16 mouse cellular contexts compared by ENCODE assay signal in the genomic region with DNA sequence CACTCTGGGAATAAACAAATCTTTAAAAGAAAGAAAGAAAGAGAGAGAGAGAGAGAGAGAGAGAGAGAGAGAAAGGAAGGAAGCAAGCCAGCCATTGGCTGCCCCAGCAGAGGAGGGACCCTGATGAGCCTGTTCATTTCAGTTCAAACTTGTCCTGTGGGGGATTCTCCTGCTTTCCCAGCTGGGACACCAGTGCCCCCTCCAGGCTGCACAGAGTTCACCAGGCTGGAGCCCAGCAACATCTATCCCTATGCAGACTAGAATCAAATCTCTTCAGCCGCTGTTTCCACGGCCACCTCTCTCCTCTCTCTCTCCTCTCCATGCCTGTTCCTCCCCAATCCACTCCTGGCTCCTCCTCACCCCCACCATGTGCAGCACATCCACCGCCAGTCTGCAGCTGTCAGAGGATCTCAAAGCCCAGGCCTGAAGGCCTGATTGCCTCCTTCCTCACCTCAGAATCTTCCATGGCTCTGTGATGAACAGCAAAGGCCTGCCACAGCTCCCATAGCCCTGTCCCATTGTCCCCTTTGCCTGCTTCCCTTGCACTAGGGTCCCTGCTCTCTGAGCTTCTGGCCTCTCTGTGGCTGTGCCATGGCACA. TPM values are rescaled to one million over a fixed set of nuclear protein-coding genes. Genes with fewer than 3 reads are reported as not detected.
A peak's percentile ranks its signal among the peaks of the same experiment; 100 is the strongest.
DNase-seq lines count a peak whose midpoint lies in the region; ATAC-seq and TF ChIP-seq lines count a peak whose summit lies in the region.
"Had no signal": no experiment of that assay in that cellular context is flagged by ENCODE, and none has a peak within 500 bp of the region (broad histone marks: within the 10 kb centered on the region; RNA-seq: fewer than 3 reads in every experiment).

No protein-coding gene starts in this region.

- DNase-seq in layer of hippocampus, adult 2 months (ENCODE audit: low spot score in 2 of 2) = no peak
- no peak for DNase-seq in layer of hippocampus, adult 11-12 months (ENCODE audit: low spot score)
- DNase-seq in midbrain, postnatal 0 days (ENCODE audit: low spot score) = no peak
- DNase-seq in R1 (ENCODE audit: low read depth, low spot score) = peak; percentile 66
- DNase-seq in frontal cortex, postnatal 36 days (ENCODE audit: low spot score in 2 of 2) = no peak
- DNase-seq: adrenal gland, postnatal 25 days; cerebellum, adult 8-10 months; heart, adult 11 months; heart, postnatal 10 days; kidney, adult 9 months had no signal

- TF ChIP-seq CTCF in layer of hippocampus, adult 2 months (conservative IDR thresholded peaks at IDR 0.05) = peak; percentile 53
- TF ChIP-seq CTCF in midbrain, postnatal 0 days (IDR thresholded peaks at IDR 0.05) = peak; percentile 22; the same call in 1 of the 2 replicates

- 0 out of 2 replicates have a peak, but pooled peaks cover 5% of the 10 kb centered on the region for H3K9me3 ChIP-seq in midbrain, postnatal 0 days (ENCODE audit: low read length)
- H3K9me3 ChIP-seq in midbrain, embryonic 16.5 days (replicated peaks; ENCODE audit: control insufficient read depth, low read length, poor library complexity, severe bottlenecking) = peaks cover 4% of the 10 kb centered on the region

- no peak overlapping the region for H3K9ac ChIP-seq in midbrain, postnatal 0 days (replicated peaks; ENCODE audit: low read length, poor library complexity, severe bottlenecking)
- no peak overlapping the region for H3K9ac ChIP-seq in midbrain, embryonic 16.5 days (ENCODE audit: low read depth, low read length)
- H3K9ac ChIP-seq: forebrain, embryonic 13.5 days; hindbrain, embryonic 13.5 days; limb, embryonic 12.5 days; midbrain, embryonic 13.5 days had no signal

- no peak overlapping the region for H3K4me3 ChIP-seq in layer of hippocampus, adult 2 months
- no peak overlapping the region for H3K4me3 ChIP-seq in midbrain, postnatal 0 days (ENCODE audit: low read depth, low read length)
- no peak overlapping the region for H3K4me3 ChIP-seq in midbrain, embryonic 16.5 days (ENCODE audit: low read depth, low read length)
- H3K4me3 ChIP-seq: forebrain, embryonic 13.5 days; hindbrain, embryonic 13.5 days; limb, embryonic 12.5 days; midbrain, embryonic 13.5 days had no signal

- no peaks in the 10 kb centered on the region for H3K4me1 ChIP-seq in midbrain, postnatal 0 days (ENCODE audit: insufficient read depth, low read length)
- no peaks in the 10 kb centered on the region for H3K4me1 ChIP-seq in midbrain, embryonic 16.5 days (ENCODE audit: control insufficient read depth, insufficient read depth, low read length)
- H3K4me1 ChIP-seq: forebrain, embryonic 13.5 days had no signal

- no peaks in the 10 kb centered on the region for H3K27me3 ChIP-seq in midbrain, postnatal 0 days (ENCODE audit: insufficient read depth, low read length)
- no peaks in the 10 kb centered on the region for H3K27me3 ChIP-seq in midbrain, embryonic 16.5 days (ENCODE audit: control insufficient read depth, insufficient read depth, low read depth, low read length)
- H3K27me3 ChIP-seq: forebrain, embryonic 13.5 days; midbrain, embryonic 13.5 days had no signal

- 76% methylated on average over 3 of the region's 3 CpGs for WGBS in midbrain, postnatal 0 days
- WGBS in midbrain, embryonic 16.5 days = 73% methylated on average over 3 of the region's 3 CpGs

- no peak for ATAC-seq in midbrain, postnatal 0 days (ENCODE audit: low FRiP score)
- ATAC-seq in midbrain, embryonic 16.5 days = no peak
- no peak for ATAC-seq in granulocyte monocyte progenitor cell, adult 5-6 weeks (replicated peaks; ENCODE audit: poor library complexity, severe bottlenecking)
- ATAC-seq: forebrain, embryonic 13.5 days; midbrain, embryonic 13.5 days had no signal

- no peaks in the 10 kb centered on the region for H3K36me3 ChIP-seq in midbrain, postnatal 0 days (ENCODE audit: insufficient read depth, low read length)
- H3K36me3 ChIP-seq in midbrain, embryonic 16.5 days (ENCODE audit: control insufficient read depth, insufficient read depth, low read length) = no peaks in the 10 kb centered on the region
- H3K36me3 ChIP-seq: hindbrain, embryonic 13.5 days; limb, embryonic 12.5 days; midbrain, embryonic 13.5 days had no signal

- no peak overlapping the region for H3K4me2 ChIP-seq in midbrain, postnatal 0 days (ENCODE audit: low read depth, low read length, poor library complexity, severe bottlenecking)
- H3K4me2 ChIP-seq in midbrain, embryonic 16.5 days (ENCODE audit: low read length) = no peak overlapping the region
- H3K4me2 ChIP-seq: forebrain, embryonic 13.5 days; hindbrain, embryonic 13.5 days; limb, embryonic 12.5 days; midbrain, embryonic 13.5 days had no signal

- H3K27ac ChIP-seq in layer of hippocampus, adult 2 months = no peak overlapping the region
- H3K27ac ChIP-seq in midbrain, postnatal 0 days (ENCODE audit: low read depth, low read length) = no peak overlapping the region
- no peak overlapping the region for H3K27ac ChIP-seq in midbrain, embryonic 16.5 days (ENCODE audit: low read length)
- H3K27ac ChIP-seq: forebrain, embryonic 13.5 days; hindbrain, embryonic 13.5 days; limb, embryonic 12.5 days; midbrain, embryonic 13.5 days had no signal

RNA-seq across cellular contexts. Expression of a gene that starts 11.2 kb away (rescaled TPM):
- total RNA-seq in layer of hippocampus, adult 2 months (2021) = under 1 TPM; 0.29 to 0.31 TPM
- 0.57 and 0.99 TPM in 2 replicates for total RNA-seq in midbrain, postnatal 0 days (2014; rRNA removed)
- 0.28 and 0.42 TPM in 2 replicates for polyA plus RNA-seq in midbrain, postnatal 0 days (2015; fragmentation: Nextera tagmentation; extraction: Ambion mirVana)
- 0.53 and 0.58 TPM in 2 replicates for polyA plus RNA-seq in midbrain, embryonic 16.5 days (2015; fragmentation: Nextera tagmentation; extraction: Ambion mirVana)
- not detected in 2 replicates for total RNA-seq in granulocyte monocyte progenitor cell, adult 5-6 weeks (2014; fragmentation: Nextera tagmentation)
- total RNA-seq in granulocyte monocyte progenitor cell, adult 5-6 weeks (2017) = not detected in 2 replicates
